Mouse (Mus musculus): ENCODE results near the gene Olfr1396.

GRCm38 (mm10) chr11:49077012-49077411 lies 37.7 kb downstream of the Olfr1396 start:
- no peak for TF ChIP-seq POLR2A (IDR thresholded peaks at IDR 0.05; ENCODE audit: borderline replicate concordance, insufficient read depth, low read length)
- no peak for TF ChIP-seq CTCF (IDR thresholded peaks at IDR 0.05; ENCODE audit: borderline replicate concordance, insufficient read depth, low read depth, low read length)
